Mouse (Mus musculus) CH12.LX (cell line): Measurements from ENCODE around the gene Fdxr. TPM values are rescaled to one million over a fixed set of nuclear protein-coding genes. Genes with fewer than 3 reads are reported as not detected.

Source experiments
- DNase-seq: peaks from one replicate; pipeline ENCODE4 v3.0.0-alpha.2; 2013; ENCODE audit errors: extremely low read depth
- H3K27ac ChIP-seq: 2 replicates; pipeline ENCODE4 v1.5.1; 2012; ENCODE audit warnings: low read depth, mild to moderate bottlenecking, control low read depth, moderate library complexity; ENCODE audit not compliant: insufficient read depth
- H3K27me3 ChIP-seq: replicated peaks from 2 replicates; pipeline ENCODE3; 2012; ENCODE audit warnings: inconsistent platforms
- H3K36me3 ChIP-seq, 2 experiments: replicated peaks in 1 of 2; 2 replicates each; pipeline versions ENCODE3 to v1.6.1; 2012; ENCODE audit warnings: inconsistent platforms in 1 of 2, low read length in 1 of 2, mild to moderate bottlenecking in 1 of 2, mixed read lengths in 1 of 2, moderate library complexity in 1 of 2; ENCODE audit not compliant: control insufficient read depth in 1 of 2, insufficient read depth in 1 of 2
- H3K4me1 ChIP-seq, 2 experiments: 2 replicates each; pipeline ENCODE4 v1.6.1; 2012; ENCODE audit warnings: inconsistent platforms in 1 of 2, moderate library complexity in 1 of 2; ENCODE audit not compliant: insufficient read depth in 2 of 2, control insufficient read depth in 1 of 2
- H3K4me2 ChIP-seq: 2 replicates; pipeline ENCODE4 v1.6.1; 2012; ENCODE audit warnings: low read depth, mild to moderate bottlenecking, control low read depth; ENCODE audit not compliant: poor library complexity, insufficient read depth, severe bottlenecking
- H3K4me3 ChIP-seq, 3 experiments: fragments of 150-350 bp in 1 of 3; sonication (generic) in 1 of 3; replicated peaks in 1 of 3; 2 replicates each; pipeline versions ENCODE3 to v1.5.1; 2011 to 2012; ENCODE audit warnings: low read depth in 2 of 3, low read length in 2 of 3, mild to moderate bottlenecking in 2 of 3, moderate library complexity in 2 of 3, control low read depth in 1 of 3, improper control_type of control experiment in 1 of 3, inconsistent platforms in 1 of 3, mixed read lengths in 1 of 3; ENCODE audit not compliant: poor library complexity in 1 of 3
- H3K79me2 ChIP-seq: replicated peaks from 2 replicates; pipeline ENCODE4 v1.6.1; 2012; ENCODE audit warnings: mild to moderate bottlenecking, moderate library complexity; ENCODE audit not compliant: control insufficient read depth, poor library complexity, insufficient read depth, severe bottlenecking; ENCODE audit errors: extremely low read depth
- H3K9ac ChIP-seq: 2 replicates; pipeline ENCODE4 v1.6.1; 2012; ENCODE audit warnings: low read depth, mild to moderate bottlenecking, control low read depth, moderate library complexity; ENCODE audit not compliant: insufficient read depth
- H3K9me3 ChIP-seq: replicated peaks from 2 replicates; pipeline ENCODE3; 2012; ENCODE audit warnings: low read length, inconsistent platforms, mixed read lengths
- BHLHE40 ChIP-seq: IDR thresholded peaks from 2 replicates; pipeline ENCODE4 v1.6.1; 2011; ENCODE audit warnings: mild to moderate bottlenecking, low read depth, low read length, improper control_type of control experiment
- CHD1 ChIP-seq: IDR thresholded peaks from 2 replicates; pipeline ENCODE4 v1.6.1; 2012; ENCODE audit warnings: low read depth, low read length, improper control_type of control experiment, inconsistent platforms
- CHD2 ChIP-seq: IDR thresholded peaks from 2 replicates; pipeline ENCODE4 v1.6.1; 2011; ENCODE audit warnings: low read length, improper control_type of control experiment
- CTCF ChIP-seq, 2 experiments: IDR thresholded peaks in 1 of 2; conservative IDR thresholded peaks in 1 of 2; 2 replicates each; pipeline ENCODE4 v1.5.1; 2011 to 2012; ENCODE audit warnings: low read depth in 2 of 2, low read length in 2 of 2, improper control_type of control experiment in 1 of 2, inconsistent platforms in 1 of 2, mild to moderate bottlenecking in 1 of 2, moderate library complexity in 1 of 2
- E2F4 ChIP-seq: IDR thresholded peaks from 2 replicates; pipeline ENCODE4 v1.6.1; 2011; ENCODE audit warnings: low read depth, low read length, improper control_type of control experiment; ENCODE audit not compliant: insufficient replicate concordance
- ELF1 ChIP-seq: IDR thresholded peaks from 2 replicates; pipeline ENCODE4 v1.6.1; 2014; ENCODE audit warnings: low read depth, mild to moderate bottlenecking, inconsistent platforms, low read length, improper control_type of control experiment
- EP300 ChIP-seq: IDR thresholded peaks from 2 replicates; pipeline ENCODE4 v1.6.1; 2011; ENCODE audit warnings: low read length, improper control_type of control experiment
- ETS1 ChIP-seq: conservative IDR thresholded peaks from 2 replicates; pipeline ENCODE4 v1.6.1; 2012; ENCODE audit warnings: low read depth, mild to moderate bottlenecking, inconsistent platforms, low read length, improper control_type of control experiment, moderate library complexity
- GABPA ChIP-seq: IDR thresholded peaks from 2 replicates; pipeline ENCODE4 v1.6.1; 2012; ENCODE audit warnings: low read depth, low read length, improper control_type of control experiment, inconsistent platforms; ENCODE audit not compliant: insufficient replicate concordance
- HCFC1 ChIP-seq: IDR thresholded peaks from 2 replicates; pipeline ENCODE4 v1.6.1; 2012; ENCODE audit warnings: low read depth, mild to moderate bottlenecking, inconsistent platforms, low read length, improper control_type of control experiment
- IRF4 ChIP-seq: IDR thresholded peaks from 2 replicates; pipeline ENCODE4 v1.6.1; 2014; ENCODE audit warnings: low read depth, mild to moderate bottlenecking, inconsistent platforms, low read length, improper control_type of control experiment
- JUN ChIP-seq: IDR thresholded peaks from 2 replicates; pipeline ENCODE4 v1.6.1; 2011; ENCODE audit warnings: low read depth, mild to moderate bottlenecking, low read length, improper control_type of control experiment, moderate library complexity; ENCODE audit not compliant: insufficient read depth
- JUND ChIP-seq: conservative IDR thresholded peaks from 2 replicates; pipeline ENCODE4 v1.6.1; 2011; ENCODE audit warnings: low read depth, low read length, improper control_type of control experiment
- MAFK ChIP-seq: IDR thresholded peaks from 2 replicates; pipeline ENCODE4 v1.6.1; 2011; ENCODE audit warnings: low read length, improper control_type of control experiment; ENCODE audit not compliant: insufficient replicate concordance
- MAZ ChIP-seq: IDR thresholded peaks from 2 replicates; pipeline ENCODE4 v1.6.1; 2012; ENCODE audit warnings: low read depth, mild to moderate bottlenecking, inconsistent platforms, low read length, improper control_type of control experiment, moderate library complexity
- MEF2A ChIP-seq: IDR thresholded peaks from 2 replicates; pipeline ENCODE4 v1.6.1; 2014; ENCODE audit warnings: low read depth, mild to moderate bottlenecking, inconsistent platforms, low read length, improper control_type of control experiment, borderline replicate concordance
- MXI1 ChIP-seq: IDR thresholded peaks from 2 replicates; pipeline ENCODE4 v1.6.1; 2011; ENCODE audit warnings: mild to moderate bottlenecking, low read depth, low read length, improper control_type of control experiment
- MYC ChIP-seq: IDR thresholded peaks from 2 replicates; pipeline ENCODE4 v1.6.1; 2011; ENCODE audit warnings: low read depth, mild to moderate bottlenecking, improper control_type of control experiment, low read length
- NELFE ChIP-seq: IDR thresholded peaks from 2 replicates; pipeline ENCODE4 v1.6.1; 2011; ENCODE audit warnings: low read depth, low read length, improper control_type of control experiment
- RAD21 ChIP-seq: IDR thresholded peaks from 2 replicates; pipeline ENCODE4 v1.6.1; 2011; ENCODE audit warnings: low read depth, mild to moderate bottlenecking, low read length, improper control_type of control experiment, moderate library complexity
- SIN3A ChIP-seq: IDR thresholded peaks from 2 replicates; pipeline ENCODE4 v1.6.1; 2012; ENCODE audit warnings: low read length, improper control_type of control experiment, inconsistent platforms
- SMC3 ChIP-seq: IDR thresholded peaks from 2 replicates; pipeline ENCODE4 v1.6.1; 2011; ENCODE audit warnings: low read depth, low read length, improper control_type of control experiment
- TBP ChIP-seq: conservative IDR thresholded peaks from 2 replicates; pipeline ENCODE4 v1.6.1; 2011; ENCODE audit warnings: low read depth, low read length, improper control_type of control experiment
- UBTF ChIP-seq: IDR thresholded peaks from 2 replicates; pipeline ENCODE4 v1.6.1; 2012; ENCODE audit warnings: low read depth, mild to moderate bottlenecking, inconsistent platforms, low read length, improper control_type of control experiment, moderate library complexity
- ZKSCAN1 ChIP-seq: IDR thresholded peaks from 2 replicates; pipeline ENCODE4 v1.6.1; 2012; ENCODE audit warnings: low read depth, inconsistent platforms, low read length, improper control_type of control experiment, borderline replicate concordance
- ZNF384 ChIP-seq: IDR thresholded peaks from 2 replicates; pipeline ENCODE4 v1.6.1; 2012; ENCODE audit warnings: low read depth, low read length, improper control_type of control experiment, inconsistent platforms
- dilution Hi-C: fragments of 300-500 bp; cut with MboI; formaldehyde crosslinking; loops from 2 replicates; pipeline ENCODE4 v1.14.3; 2020; ENCODE audit warnings: low sequenced_read_pairs; ENCODE audit not compliant: extremely low pct_unique_long_range_greater_than_20kb, extremely low pct_ligation_motif_present
- in situ Hi-C: fragments of 300-500 bp; cut with MboI; formaldehyde crosslinking; loops from 3 replicates; pipeline ENCODE4 v1.14.3; 2019; ENCODE audit warnings: low sequenced_read_pairs, low pct_ligation_motif_present, low pct_unique_long_range_greater_than_20kb, mixed read lengths
- polyA plus RNA-seq: library from polyadenylated mRNA; unstranded; fragments of >175 nt; gene quantifications from 2 replicates; pipeline ENCODE4 v1.2.1, GENCODE M21; 2012; ENCODE audit warnings: low read depth; ENCODE audit not compliant: insufficient read length
- total RNA-seq, 2 experiments: library from RNA; depleted of rRNA; stranded (reverse); fragments of 300-350 nt in 1 of 2; fragments of >200 nt in 1 of 2; gene quantifications; 2 replicates each; pipeline ENCODE4 v1.2.3; 2012 to 2014

Gene Fdxr
- total and polyA plus RNA-seq, 3 experiments: 43.8 to 63.3 (median 58.6) TPM

DNA sequence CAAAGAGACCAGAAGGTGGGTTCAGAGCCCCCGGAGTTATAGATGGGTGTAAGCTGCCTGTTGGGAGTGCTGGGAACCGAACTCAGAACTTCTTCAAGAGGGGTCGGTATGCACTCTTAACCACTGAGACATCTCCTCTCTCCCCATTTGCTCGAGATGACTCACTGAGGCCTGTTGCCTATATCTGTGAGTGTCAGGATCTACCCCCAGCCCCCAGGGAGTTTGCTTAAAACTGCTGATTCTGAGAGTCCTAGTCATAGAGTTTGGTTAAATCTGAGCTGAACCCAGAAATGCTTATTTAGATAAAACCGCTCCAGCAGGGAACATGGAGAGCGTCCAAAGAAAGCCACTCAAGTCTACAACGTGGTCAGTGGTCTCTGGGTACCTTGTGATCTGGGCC lies 2.7 kb downstream of the Fdxr start:
- peak overlapping the region in 1 of 3 experiments; percentile 20 for H3K4me3 ChIP-seq
- H3K9ac ChIP-seq: peak overlapping the region; percentile 38
- in situ Hi-C loops: loop anchor here (5.0 kb wide), 2 partner anchors 42 to 112 kb away; partner anchors contain the start of gene Slc9a3r1
- DNase-seq: peak; percentile 85
- dilution Hi-C loops: no loop called here
- peaks cover 31 to 50% of the 10 kb centered on the region in 2 experiments for H3K36me3 ChIP-seq
- no peaks in the 10 kb centered on the region for H3K27me3 ChIP-seq
- peaks cover 33 to 60% of the 10 kb centered on the region in 2 experiments for H3K4me1 ChIP-seq
- 0 out of 2 replicates have a peak, but pooled peaks cover 9% of the 10 kb centered on the region for H3K79me2 ChIP-seq
- H3K4me2 ChIP-seq: peak overlapping the region; percentile 89
- H3K9me3 ChIP-seq: no peaks in the 10 kb centered on the region
- H3K27ac ChIP-seq: peak overlapping the region; percentile 39; the same call in 1 of the 2 replicates
- TF ChIP-seq CHD2 (0 out of 2 replicates have a peak, but pooled peaks have one; percentile 9), MAZ (peak; percentile 77; the same call in 1 of the 2 replicates), ETS1 (peak; percentile 68), MYC (no peak), SIN3A (no peak), JUN (peak; percentile 76), NELFE (no peak), MAFK (peak; percentile 77), IRF4 (peak; percentile 88), JUND (peak; percentile 74), MEF2A (peak; percentile 75; the same call in 1 of the 2 replicates), EP300 (peak; percentile 67; the same call in 1 of the 2 replicates), E2F4 (no peak)

DNA sequence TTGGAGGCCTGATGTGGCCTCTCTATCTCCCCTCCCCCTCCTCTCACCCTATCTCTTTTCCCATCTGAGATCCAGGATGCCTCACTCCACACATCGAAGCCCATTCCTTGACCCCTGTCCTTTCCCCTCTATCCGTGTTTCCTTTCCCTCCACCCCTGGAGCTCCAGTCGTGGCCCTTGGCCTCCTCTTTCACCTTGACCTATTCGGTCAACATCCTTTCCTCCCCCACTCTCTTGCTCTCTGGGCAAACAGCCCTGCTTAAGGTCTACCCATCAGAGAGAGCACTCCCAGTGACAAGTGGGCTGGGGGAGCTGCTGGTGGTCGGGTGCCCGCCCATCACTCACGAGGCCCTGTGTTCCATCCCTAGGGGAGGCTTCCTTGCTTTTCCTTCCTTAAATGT lies 3.1 kb downstream of the Fdxr start:
- dilution Hi-C loops: no loop called here
- H3K4me2 ChIP-seq: peak overlapping the region; percentile 89
- peaks cover 35 to 54% of the 10 kb centered on the region in 2 experiments for H3K36me3 ChIP-seq

More for the DNA sequence above, 3.1 kb downstream of the Fdxr start:
- DNase-seq: no peak
- in situ Hi-C loops: loop anchor here (5.0 kb wide), 2 partner anchors 41 to 111 kb away; partner anchors contain the start of gene Slc9a3r1
- 0 out of 2 replicates have a peak, but pooled peaks cover 9% of the 10 kb centered on the region for H3K79me2 ChIP-seq
- H3K27ac ChIP-seq: peak overlapping the region; percentile 23; the same call in 1 of the 2 replicates
- no peaks in the 10 kb centered on the region for H3K9me3 ChIP-seq
- 0 out of 2 replicates have a peak overlapping the region, but pooled peaks have one; percentile 6 for H3K9ac ChIP-seq
- peaks cover 33 to 57% of the 10 kb centered on the region in 2 experiments for H3K4me1 ChIP-seq
- H3K27me3 ChIP-seq: no peaks in the 10 kb centered on the region
- H3K4me3 ChIP-seq: peak overlapping the region in 1 of 3 experiments; percentile 7
- TF ChIP-seq GABPA: no peak
- TF ChIP-seq ZNF384: no peak
- TF ChIP-seq SMC3: no peak
- no peak for TF ChIP-seq ZKSCAN1
- TF ChIP-seq ELF1: no peak
- no peak for TF ChIP-seq IRF4
- TF ChIP-seq MXI1: no peak
- no peak for TF ChIP-seq BHLHE40
- no peak for TF ChIP-seq RAD21
- no peak for TF ChIP-seq MAFK
- no peak for TF ChIP-seq UBTF
- no peak for TF ChIP-seq TBP
- no peak for TF ChIP-seq CHD1
- no peak for TF ChIP-seq JUN
- no peak for TF ChIP-seq HCFC1
- TF ChIP-seq CTCF (conservative IDR thresholded peaks at IDR 0.05 in 1 of 2, IDR thresholded peaks at IDR 0.05 in 1 of 2; ENCODE audit: low read depth in 2 of 2, low read length in 2 of 2): no peak
- TF ChIP-seq E2F4: no peak
- no peak for TF ChIP-seq JUND
- TF ChIP-seq, all 38 proteins: peak for 0
